Mouse (Mus musculus) G1E (cell line): ENCODE measurements around the gene Itga7.

Experiments
- CTCF ChIP-seq: IDR thresholded peaks from 2 replicates; pipeline ENCODE4 v1.5.1; 2012; ENCODE audit warnings: low read depth, low read length, inconsistent platforms, mixed read lengths
- GATA1 ChIP-seq: IDR thresholded peaks from 2 replicates; pipeline ENCODE4 v1.6.1; 2012; ENCODE audit warnings: borderline replicate concordance, low read length, inconsistent platforms, mixed read lengths

- TF ChIP-seq CTCF: no peak
- TF ChIP-seq GATA1: no peak
These were observed 23.4 kb upstream of the Itga7 start for GRCm38 (mm10) chr10:128910066-128910841.
